Mouse (Mus musculus) mesoderm, embryonic 11.5 days (tissue): ENCODE results near the gene Afg3l1.
"Not testable (repeated sequence)": the region's sequence is repeated elsewhere in the genome, so short reads cannot be mapped to it uniquely, and the experiment has no call there.

Source experiments
- DNase-seq: peaks from one replicate; pipeline ENCODE4 v3.0.0-alpha.2; 2012; ENCODE audit warnings: low read depth, low spot score

Gene Afg3l1

DNA sequence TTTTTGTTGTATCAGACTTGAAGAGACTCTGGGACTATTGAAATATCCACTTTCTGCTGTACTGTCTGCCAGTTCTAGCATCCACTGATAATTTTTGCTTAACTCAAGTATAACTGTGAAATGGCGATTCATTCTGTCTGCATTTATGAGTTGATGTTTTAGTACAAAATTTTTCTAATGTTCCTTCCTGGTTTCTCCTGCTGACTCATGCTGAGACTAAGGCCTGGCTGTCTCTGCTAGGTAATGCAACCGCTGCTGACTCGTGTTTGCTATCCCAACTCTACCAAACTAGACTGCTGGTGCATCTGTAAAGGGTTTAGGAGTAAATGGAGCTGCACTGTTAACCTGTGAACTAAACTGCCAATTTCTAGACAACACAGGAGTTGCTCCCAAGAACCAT is 10.2 kb upstream of the Afg3l1 start:
- DNase-seq: no peak

GRCm38 (mm10) chr8:123472991-123473390 is 4.7 kb upstream of the Afg3l1 start:
- not testable (repeated sequence) for DNase-seq

- not testable (repeated sequence) for DNase-seq
Measured at GRCm38 (mm10) chr8:123474549-123474948, 3.2 kb upstream of the Afg3l1 start.

- peak; percentile 26 for DNase-seq
Measured at GRCm38 (mm10) chr8:123476911-123477736, 579 bp upstream of the Afg3l1 start.

DNA sequence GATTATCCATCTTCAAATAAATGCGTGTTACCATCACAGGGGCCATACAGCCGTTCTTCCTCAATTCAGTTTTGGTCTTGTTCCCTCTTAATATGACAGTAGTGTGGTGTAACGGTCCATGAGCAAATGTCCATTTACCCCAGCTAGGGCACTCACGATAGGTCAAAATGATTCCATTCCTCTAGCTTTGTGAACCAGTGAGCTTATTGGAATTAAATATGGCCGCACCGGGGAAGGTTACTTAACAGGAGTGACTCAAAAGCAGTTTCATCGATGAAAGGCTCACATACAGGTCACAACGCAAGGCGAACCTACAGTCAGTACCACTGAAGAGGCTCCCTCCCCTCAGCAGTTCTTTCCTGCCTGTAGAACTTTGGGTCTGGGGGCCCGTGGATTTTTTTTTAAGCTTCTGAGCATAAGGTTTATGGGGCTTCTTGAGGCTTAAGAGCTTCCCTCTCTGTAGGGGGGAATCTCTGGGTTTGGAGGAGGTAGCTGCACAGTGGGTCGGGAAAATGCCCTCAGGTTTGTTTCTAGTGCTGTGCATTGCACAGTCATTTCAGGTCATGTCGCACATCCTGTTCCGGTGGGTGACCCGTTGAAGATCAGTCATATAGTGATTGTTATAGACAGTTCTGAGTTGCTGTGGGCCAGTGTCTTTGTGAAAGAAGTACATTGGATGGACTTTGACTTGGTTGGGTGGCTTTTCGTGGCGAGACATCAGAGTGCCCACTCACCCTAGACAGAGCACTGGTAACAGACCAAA is 934 bp downstream of the Afg3l1 start:
- no peak for DNase-seq

- no peak for DNase-seq
Measured at GRCm38 (mm10) chr8:123482627-123483026, 4.9 kb downstream of the Afg3l1 start.

DNA sequence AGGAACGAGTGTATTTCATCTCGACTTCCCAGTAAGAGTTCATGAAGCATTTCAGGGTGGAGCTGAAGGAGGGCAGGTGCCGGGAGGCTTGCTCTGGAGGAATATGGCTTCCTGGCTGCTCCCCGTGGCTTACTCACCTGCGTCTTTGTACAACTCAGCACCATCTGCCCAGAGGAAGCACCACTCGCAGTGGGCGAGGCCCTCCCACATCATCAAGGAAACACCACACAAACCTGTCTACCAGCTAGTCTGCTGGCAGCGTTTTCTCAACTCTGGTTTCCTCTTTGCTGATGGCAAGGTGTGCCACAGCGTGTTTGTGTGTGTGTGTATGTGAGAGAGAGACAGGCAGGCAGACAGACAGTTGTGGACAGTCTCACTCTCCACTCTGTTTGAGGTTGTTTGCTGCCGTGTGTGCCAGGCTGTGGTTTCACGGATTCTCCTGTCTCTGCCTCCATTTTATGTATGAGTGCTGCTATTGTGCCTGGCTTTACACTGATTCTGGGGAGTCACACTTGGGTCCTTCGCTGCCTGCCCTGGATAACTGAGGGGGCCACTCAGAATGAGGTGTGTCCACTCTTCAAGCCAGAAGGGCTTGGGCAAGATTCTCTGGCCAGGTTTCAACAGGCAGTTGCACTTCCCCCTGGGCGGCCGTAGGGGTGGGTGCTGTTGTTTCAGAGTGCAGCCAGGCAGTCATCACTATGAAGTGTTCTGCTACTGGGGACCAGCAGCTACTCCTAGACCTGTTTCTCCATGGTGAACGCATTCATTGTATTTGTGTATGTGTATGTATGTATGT is 13.8 kb downstream of the Afg3l1 start:
- DNase-seq: no peak

DNA sequence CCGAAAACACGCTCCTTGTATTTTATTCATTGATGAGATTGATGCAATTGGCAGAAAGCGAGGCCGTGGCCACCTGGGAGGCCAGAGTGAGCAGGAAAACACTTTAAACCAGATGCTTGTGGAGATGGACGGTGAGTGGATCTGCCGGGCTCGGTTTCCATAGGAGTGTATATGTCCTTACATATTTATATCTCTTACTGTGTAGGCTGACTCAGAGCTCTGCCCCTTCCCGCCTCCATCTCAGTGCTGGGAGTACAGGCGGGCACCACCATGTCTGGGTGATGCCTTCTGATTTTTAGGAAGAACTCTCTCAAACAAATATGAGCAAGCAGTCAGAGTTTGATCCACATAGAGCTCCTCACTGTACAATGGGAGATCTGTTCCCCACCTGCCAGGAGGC is 15.2 kb downstream of the Afg3l1 start:
- no peak for DNase-seq

DNA sequence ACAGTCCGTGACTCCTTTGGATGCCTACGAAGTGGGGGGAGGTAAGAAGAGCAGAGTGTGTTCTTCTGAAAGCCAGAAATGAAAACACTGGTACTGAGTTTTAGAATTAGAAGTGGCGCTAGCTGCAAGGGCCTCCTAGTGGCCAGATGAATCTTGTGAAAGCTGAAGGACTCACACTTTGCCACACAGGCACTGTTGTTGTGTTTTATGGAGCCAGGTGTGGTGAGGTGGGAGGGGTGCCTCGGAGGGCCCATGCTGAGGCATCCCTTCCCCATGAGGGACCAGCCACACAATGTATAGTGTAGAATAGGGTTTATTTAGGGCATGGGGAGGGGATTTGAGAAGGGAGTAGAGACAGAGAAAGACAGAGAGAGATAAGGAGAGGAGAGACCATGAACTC is 20.0 kb downstream of the Afg3l1 start:
- DNase-seq: no peak

DNA sequence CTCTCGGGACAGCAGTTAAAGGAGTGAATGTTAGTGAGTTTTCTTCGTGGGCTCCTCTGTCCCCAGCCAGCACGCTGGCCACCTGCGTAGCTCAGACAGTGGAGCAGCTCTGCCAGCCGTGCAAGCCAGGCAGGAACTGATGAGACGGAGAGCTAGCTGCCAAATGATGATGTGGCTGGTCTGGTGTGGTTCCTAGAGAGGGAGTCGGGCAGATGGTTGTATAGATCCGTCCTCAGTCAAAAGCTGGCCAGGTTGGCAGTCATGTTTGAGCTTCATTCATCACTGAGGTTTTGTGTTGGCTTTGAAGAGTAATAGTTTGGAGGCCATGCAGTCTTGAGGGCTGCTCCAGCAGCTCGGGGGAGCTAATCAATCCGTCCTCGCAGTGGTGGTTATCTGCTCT is 21.3 kb downstream of the Afg3l1 start:
- no peak for DNase-seq

DNA sequence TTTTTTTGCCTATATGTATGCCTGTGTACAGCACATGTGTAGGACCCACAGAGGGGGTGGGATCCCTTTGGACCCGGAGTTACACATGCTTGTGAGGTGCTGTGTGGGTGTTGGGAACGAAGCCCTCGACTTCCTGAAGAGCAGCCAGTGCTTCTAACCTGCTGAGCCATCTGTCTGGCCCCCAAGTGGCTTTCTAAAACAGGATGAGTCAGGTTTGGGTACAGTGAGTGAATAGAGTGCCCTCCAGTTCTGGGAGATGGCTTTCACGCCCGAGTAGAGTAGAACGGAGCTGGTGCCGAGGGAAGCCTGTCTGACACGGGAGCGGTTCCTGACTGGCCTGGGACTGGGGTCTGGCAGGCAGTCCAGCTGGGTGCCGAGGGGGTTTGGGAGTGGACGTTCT is 21.9 kb downstream of the Afg3l1 start:
- no peak for DNase-seq

- DNase-seq: no peak
Measured at GRCm38 (mm10) chr8:123502192-123502591, 24.5 kb downstream of the Afg3l1 start.

DNA sequence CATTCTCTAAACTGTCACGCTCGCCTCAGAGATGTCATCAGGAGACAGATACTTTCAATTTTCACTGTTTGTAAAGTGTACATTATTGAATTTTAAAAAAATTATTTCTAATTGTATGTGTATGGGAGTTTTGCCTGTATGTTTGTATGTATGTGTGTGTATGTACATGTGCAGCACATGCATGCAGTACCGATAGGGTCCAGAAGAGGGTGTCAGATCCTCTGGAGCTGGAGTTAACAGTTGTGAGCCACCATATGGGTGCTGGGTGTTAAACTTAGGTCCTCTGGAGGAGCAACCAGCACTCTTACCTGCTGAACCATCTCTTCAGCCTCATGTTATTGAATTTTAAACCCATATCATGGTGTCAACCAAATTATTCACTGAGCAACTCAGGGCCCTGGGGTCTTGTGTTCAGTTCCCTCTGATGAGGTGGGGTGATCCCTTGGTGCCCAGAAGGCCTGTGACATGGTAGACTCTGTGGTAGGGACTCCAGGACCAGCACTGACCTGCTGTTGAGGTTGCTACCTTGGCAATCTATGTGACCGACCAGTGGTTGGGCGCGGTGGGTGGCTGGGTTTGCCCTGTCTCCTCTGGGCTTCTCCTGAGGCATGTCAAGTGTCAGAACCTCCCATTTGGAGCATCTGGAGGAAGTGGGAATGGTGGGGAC is 26.2 kb downstream of the Afg3l1 start:
- DNase-seq: no peak

GRCm38 (mm10) chr8:123504591-123505195 is 27.0 kb downstream of the Afg3l1 start:
- no peak for DNase-seq

DNA sequence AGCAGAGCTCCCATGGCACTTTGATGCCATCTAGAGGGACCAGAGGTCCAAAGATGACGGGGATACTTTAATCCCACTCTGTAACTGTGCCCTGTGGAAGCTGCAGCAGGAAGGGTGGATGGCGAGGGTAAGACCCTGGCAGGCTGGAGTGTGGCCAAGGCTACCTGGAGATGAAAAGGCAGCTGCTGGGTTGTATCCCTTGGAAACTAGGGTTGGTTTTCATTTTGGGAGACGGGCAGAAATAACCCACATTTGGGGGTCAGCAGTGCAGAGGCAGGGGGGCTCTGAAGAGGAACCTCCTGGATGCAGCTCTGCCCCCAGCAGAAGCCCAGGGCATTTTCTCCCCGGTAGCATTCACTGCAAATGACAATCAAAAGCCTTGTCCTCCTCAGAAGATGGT is 27.6 kb downstream of the Afg3l1 start:
- DNase-seq: no peak

DNA sequence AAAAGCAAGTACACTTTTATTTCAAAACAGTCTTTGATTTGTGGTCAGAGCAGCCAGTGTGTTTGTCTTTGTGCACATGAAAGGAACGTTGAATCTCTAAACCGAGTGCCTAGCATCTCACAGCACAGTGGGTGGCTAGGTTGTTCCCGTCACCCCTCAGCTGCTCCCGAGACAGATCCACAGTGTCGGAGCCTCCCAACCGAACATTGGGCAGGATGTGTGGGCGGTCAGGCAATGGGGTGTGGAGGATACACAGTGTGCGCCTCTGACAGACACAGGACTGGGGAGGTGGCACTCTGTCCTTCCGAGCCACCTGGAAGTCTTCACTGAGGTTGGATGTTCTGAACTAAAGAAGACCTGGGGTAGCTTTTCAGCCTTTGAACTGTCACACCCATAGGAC is 28.0 kb downstream of the Afg3l1 start:
- DNase-seq: no peak

- DNase-seq: no peak
Measured at GRCm38 (mm10) chr8:123507153-123507552, 29.4 kb downstream of the Afg3l1 start.

DNA sequence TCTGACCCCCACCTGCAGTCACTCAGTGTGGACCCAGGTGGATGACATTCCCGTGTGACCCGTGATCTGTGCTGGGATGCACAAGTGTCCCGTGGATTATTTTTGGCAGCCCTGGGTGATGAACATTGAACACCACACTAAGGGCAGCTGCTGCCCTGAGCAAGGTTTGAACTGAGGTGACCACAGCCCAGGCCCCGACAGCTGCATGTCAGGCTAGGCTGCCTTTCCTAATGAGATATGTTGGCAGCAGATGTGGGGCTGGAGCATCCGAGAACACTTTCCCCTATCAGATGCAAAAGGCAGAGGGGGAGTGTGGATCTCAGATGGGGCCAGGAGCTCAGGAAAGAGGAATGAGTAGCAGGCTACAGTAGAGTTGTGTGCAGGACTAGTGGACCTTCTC is 33.1 kb downstream of the Afg3l1 start:
- DNase-seq: no peak

GRCm38 (mm10) chr8:123514136-123514535 is 36.4 kb downstream of the Afg3l1 start:
- peak; percentile 12 for DNase-seq

- peak; percentile 74 for DNase-seq
Measured at GRCm38 (mm10) chr8:123514781-123515539, 37.3 kb downstream of the Afg3l1 start, which contains the start of gene Dbndd1. Gene Dbndd1 (minus strand): TSS chr8:123515463.
